Mouse (Mus musculus): Measurements from ENCODE around the gene Ncoa3.

Ncoa3 gene

GRCm38 (mm10) chr2:166102893-166103292 lies 110.5 kb downstream of the Ncoa3 start:
- in situ Hi-C loops (cut with MboI) = no loop called here

GRCm38 (mm10) chr2:166105911-166106310 lies 113.5 kb downstream of the Ncoa3 start:
- in situ Hi-C loops (cut with MboI) = no loop called here

GRCm38 (mm10) chr2:166106631-166107030 lies 114.2 kb downstream of the Ncoa3 start:
- in situ Hi-C loops (cut with MboI) = no loop called here

GRCm38 (mm10) chr2:166107911-166108310 lies 115.5 kb downstream of the Ncoa3 start:
- in situ Hi-C loops (cut with MboI) = no loop called here

GRCm38 (mm10) chr2:166108326-166108725 lies 115.9 kb downstream of the Ncoa3 start:
- in situ Hi-C loops (cut with MboI) = no loop called here

- in situ Hi-C loops (cut with MboI) = no loop called here
Observed at GRCm38 (mm10) chr2:166110764-166111163, 118.3 kb downstream of the Ncoa3 start.

- in situ Hi-C loops (cut with MboI) = no loop called here
Observed at GRCm38 (mm10) chr2:166111238-166111637, 118.8 kb downstream of the Ncoa3 start.

GRCm38 (mm10) chr2:166111831-166112250 lies 119.4 kb downstream of the Ncoa3 start:
- in situ Hi-C loops (cut with MboI) = no loop called here

- in situ Hi-C loops (cut with MboI) = no loop called here
Observed at GRCm38 (mm10) chr2:166112986-166113385, 120.5 kb downstream of the Ncoa3 start.

- in situ Hi-C loops (cut with MboI) = no loop called here
Observed at GRCm38 (mm10) chr2:166115571-166116277, 123.3 kb downstream of the Ncoa3 start.

- in situ Hi-C loops (cut with MboI) = no loop called here
Observed at GRCm38 (mm10) chr2:166116278-166116608, 123.8 kb downstream of the Ncoa3 start.

GRCm38 (mm10) chr2:166116704-166117103 lies 124.3 kb downstream of the Ncoa3 start:
- in situ Hi-C loops (cut with MboI) = no loop called here

GRCm38 (mm10) chr2:166119992-166120391 lies 127.6 kb downstream of the Ncoa3 start:
- in situ Hi-C loops (cut with MboI) = no loop called here

- in situ Hi-C loops (cut with MboI) = no loop called here
Observed at GRCm38 (mm10) chr2:166121681-166122355, 129.4 kb downstream of the Ncoa3 start.

- in situ Hi-C loops (cut with MboI) = no loop called here
Observed at GRCm38 (mm10) chr2:166122781-166123180, 130.3 kb downstream of the Ncoa3 start.
